Mouse (Mus musculus) liver, postnatal 0 days (tissue): ENCODE measurements at regions not wholly inside any gene's neighbourhood (a gene's known extent, or its start where the extent isn't known, plus 50 kb on each side); places are given as distances from the start of the nearest gene placed in this dataset.

Experiments
- CTCF ChIP-seq: sonication (generic); IDR thresholded peaks from 2 replicates; pipeline ENCODE4 v1.5.1; 2016; ENCODE audit warnings: antibody characterized with exemption, low read depth
- EP300 ChIP-seq: IDR thresholded peaks from 2 replicates; pipeline ENCODE4 v1.6.1; 2016; ENCODE audit warnings: antibody characterized with exemption, low read depth, mild to moderate bottlenecking

GRCm38 (mm10) chr2:72602152-72602551, 126.2 kb downstream of the Cdca7 start:
- no peak for TF ChIP-seq CTCF
- no peak for TF ChIP-seq EP300
